Mouse (Mus musculus) heart, postnatal 14 days (tissue): ENCODE measurements around the gene Mpg. TPM values are rescaled to one million over a fixed set of nuclear protein-coding genes. Genes with fewer than 3 reads are reported as not detected.

ENCODE experiments used
- DNase-seq, 2 experiments: peaks; one replicate each; pipeline ENCODE4 v3.0.0; 2021 to 2022
- intact Hi-C: fragments of 180-260 bp; cut with DNase I; formaldehyde crosslinking; loops from one replicate; pipeline ENCODE4 v1.15.1; 2025
- total RNA-seq, 2 experiments: library from RNA; stranded (reverse); gene quantifications; 2 replicates each; pipeline ENCODE4 v1.2.3; 2021

Mpg gene
- total RNA-seq, 2 experiments from 2014 or later: 6.5 to 8.5 TPM

DNA sequence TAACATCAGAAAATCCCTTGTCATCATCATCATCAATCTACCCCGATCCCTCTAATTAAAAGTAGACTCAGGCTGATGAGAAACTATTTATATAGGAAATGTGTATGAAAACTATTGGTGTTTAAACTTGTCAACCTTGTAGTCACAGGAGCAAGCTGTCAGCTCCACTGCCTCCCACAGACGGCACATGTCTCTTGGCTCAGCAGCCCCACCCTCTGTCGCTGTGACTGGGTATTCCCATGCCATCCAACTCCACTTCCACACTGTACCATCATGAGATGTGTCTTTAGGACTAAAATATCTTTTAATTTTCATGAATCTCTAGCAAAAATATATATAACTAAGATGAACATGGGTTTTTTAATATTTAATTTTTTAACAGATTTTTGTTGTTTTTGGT lies 22.0 kb downstream of the Mpg start:
- intact Hi-C loops: no loop called here
- DNase-seq: no peak

- intact Hi-C loops: no loop called here
- DNase-seq: no peak
These were observed 24.8 kb downstream of the Mpg start for GRCm38 (mm10) chr11:32250880-32251763.

DNA sequence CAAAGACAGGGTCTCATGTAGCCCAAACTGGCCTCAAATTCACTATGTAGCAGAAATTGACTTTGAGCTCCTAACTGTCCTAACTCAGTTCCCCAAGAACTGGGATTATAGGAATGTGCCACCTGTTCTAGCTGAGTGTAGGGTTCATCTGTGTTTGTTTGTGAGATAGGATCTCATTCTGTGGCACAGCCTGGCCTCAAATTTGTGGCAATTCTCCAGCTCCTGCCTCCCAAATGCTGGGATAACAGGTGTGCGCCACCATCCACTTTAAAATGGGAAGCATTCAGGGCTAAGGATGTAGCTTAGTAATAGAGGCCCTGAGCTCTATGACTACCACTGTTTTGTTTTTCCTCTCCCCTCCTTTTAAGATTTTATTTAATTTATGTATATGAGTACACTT lies 26.8 kb downstream of the Mpg start:
- no peak for DNase-seq
- intact Hi-C loops: no loop called here

GRCm38 (mm10) chr11:32256146-32256545 lies 29.8 kb downstream of the Mpg start:
- no peak for DNase-seq
- intact Hi-C loops: no loop called here

- intact Hi-C loops: no loop called here
These were observed 30.3 kb downstream of the Mpg start for GRCm38 (mm10) chr11:32256566-32256965.

GRCm38 (mm10) chr11:32262674-32263415 lies 36.5 kb downstream of the Mpg start:
- DNase-seq: no peak
- intact Hi-C loops: no loop called here

More at GRCm38 (mm10) chr11:32256566-32256965, 30.3 kb downstream of the Mpg start:
- no peak for DNase-seq

DNA sequence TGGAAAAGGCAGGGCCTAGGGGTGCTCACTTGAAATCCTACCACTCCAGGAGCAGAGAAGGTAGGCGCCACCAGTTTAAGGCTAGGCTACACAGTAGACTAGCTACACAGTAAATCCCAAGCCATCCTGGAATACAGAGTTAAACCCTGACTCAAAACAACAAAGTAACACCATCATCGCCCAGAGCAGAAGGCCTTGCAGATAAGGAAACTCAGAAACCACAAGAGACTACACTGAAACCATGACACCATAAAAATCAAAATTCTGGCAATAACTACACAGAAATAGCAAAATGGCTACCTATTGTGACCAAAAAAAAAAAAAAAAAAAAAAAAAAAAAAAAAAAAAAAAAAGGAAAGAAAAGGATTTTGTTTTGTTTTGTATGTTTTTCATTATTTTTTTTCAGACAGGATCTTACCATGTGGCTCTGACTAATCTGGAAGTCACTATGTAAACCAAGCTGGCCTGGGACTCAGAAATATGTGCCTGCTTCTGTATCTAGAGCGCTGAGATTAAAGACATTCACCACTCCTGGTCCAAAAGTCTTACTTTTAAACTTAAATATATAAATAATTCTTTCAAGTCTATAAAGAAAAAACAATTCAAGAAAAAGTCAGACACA lies 38.9 kb downstream of the Mpg start:
- intact Hi-C loops: no loop called here
- DNase-seq: no peak

GRCm38 (mm10) chr11:32266194-32266593 lies 39.9 kb downstream of the Mpg start:
- no peak for DNase-seq
- intact Hi-C loops: no loop called here

GRCm38 (mm10) chr11:32266776-32267175 lies 40.5 kb downstream of the Mpg start:
- intact Hi-C loops: no loop called here
- DNase-seq: no peak

DNA sequence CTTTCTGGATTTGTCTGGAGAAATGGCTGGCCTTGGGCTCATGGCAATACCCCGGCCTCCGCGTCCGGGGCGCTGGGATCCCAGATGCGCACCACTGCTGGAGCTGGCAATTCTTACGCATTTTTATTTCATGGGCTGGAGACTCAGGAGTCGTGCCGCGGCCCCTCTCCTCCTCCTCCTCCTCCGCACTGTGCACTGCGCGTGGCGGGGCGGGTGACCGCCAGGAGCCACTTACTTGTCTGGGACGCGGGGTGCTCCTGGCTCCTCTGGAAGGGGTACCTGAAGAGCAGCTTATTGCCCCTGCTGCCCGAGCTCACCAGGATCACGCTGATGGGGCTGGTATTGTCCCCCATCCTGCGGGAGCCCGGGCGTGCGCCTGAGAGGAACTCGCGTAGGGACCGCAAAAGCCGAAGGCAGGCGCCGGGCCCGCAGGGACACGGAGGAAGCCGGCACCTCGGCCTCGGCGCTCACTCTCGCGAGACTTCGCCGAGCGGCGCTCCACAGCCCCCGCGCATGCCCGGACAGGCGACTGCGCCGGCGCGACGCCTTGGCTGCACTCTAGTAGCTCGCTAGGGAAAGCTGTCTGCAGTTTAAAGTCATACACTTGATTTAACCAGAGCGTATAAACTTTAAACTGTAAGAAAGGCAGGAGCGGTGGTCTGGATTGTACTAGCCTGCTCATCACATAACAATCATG lies 41.0 kb downstream of the Mpg start, which contains the start of gene Nprl3:
Gene Nprl3, minus strand, starts transcription at position 520 of the 697 bp plus-strand sequence.
- intact Hi-C loops: no loop called here

GRCm38 (mm10) chr11:32267964-32268363 lies 41.7 kb downstream of the Mpg start:
- intact Hi-C loops: no loop called here
- no peak for DNase-seq

More for the DNA sequence above, 41.0 kb downstream of the Mpg start, which contains the start of gene Nprl3:
- peak; percentile 99 for DNase-seq

DNA sequence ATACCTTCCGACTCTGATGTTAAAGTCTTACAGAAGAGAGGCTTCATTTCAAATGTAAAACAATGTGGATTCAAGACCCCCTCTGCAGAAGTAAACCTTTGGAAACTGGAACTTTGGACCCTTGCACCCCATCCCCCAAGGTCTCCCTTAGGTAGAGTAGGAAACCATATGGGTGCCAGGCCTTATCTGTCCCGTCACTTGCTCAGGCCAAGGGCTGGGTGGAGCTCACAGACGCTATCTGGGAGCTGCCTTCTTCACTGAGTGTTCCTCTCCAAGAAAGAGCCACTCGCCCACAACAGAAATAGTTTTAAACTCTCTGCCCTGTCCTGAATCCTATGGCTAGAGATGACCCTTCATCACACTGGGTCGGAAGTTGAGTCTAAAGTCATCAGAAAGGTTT lies 42.6 kb downstream of the Mpg start:
- intact Hi-C loops: no loop called here
- DNase-seq: no peak

DNA sequence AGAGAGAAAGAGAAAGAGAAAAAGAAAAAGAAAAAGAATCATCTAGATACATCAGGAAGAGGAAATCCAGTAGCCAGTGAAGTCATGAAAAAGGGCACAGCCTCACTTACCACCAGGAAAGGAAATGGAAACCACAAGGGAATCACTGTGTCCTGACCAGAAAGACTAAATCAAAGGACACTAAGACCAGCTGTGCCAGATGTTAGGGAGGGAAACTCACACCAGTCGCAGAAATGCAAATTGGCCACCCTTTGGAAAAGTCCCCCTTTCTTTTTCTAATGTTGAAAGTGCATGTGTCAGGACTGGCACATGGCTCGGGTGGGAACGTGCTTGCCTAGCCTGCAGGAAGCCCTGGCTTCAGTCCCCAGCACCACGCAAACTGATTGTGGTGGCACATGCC lies 44.9 kb downstream of the Mpg start:
- no peak for DNase-seq
- intact Hi-C loops: no loop called here

GRCm38 (mm10) chr11:32276347-32276746 lies 50.0 kb downstream of the Mpg start, which contains the start of gene Hba-x:
Gene Hba-x (plus strand): TSS chr11:32276400.
- DNase-seq: no peak
- intact Hi-C loops: no loop called here

DNA sequence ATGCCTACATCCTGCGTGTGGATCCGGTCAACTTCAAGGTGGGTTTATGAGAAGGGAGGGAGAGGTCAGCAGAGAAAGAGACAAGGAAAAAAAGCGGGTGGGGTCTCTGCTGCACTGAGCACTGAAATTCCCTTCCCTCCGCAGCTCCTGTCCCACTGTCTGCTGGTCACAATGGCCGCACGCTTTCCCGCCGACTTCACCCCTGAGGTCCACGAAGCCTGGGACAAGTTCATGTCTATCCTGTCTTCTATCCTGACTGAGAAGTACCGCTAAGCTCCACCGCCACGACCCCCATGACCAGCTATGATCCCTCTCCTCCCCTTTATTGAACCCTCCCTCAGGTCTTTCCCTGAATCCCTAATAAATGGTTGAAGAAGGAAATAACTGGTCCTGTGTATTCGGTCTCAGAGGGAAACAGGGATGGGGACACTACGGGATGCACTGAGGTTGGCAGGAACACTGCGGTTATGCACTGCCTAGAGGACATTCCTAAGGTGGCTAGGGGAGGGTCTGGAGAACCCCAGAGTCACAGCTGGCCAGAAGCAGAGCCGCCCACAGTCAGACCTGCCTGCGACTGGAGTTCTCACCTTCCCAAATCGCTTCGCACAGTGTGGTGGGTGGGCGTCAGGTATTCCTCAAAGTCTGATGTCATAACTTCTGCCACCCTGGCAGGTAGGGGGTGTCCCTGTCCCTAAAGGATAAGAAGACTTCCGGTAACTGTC lies 51.6 kb downstream of the Mpg start:
- DNase-seq: no peak
- intact Hi-C loops: no loop called here

DNA sequence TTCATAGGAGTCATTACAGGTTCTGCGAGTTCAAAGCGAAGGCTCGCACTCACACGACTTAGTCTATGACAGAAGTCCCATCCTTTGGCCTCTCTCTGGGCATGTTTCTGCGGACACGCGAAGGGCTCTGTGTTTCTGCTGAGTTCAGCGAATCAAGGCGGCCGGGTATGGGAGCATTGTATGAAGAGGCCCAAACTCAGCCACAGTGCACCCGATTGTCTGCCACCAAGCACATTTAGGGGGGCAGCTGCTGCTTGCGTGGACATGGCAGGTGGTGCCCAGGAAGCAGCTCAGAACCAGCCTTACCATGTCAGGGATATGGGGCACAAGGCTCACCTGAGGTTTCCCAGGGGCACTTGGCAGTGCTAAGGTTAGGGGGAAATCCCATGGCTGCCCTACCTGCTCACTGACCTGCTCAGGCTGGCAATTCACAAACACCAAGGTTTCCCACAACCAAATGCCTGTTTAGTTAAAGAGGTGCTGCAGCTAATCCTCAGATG lies 52.2 kb downstream of the Mpg start:
- intact Hi-C loops: no loop called here

GRCm38 (mm10) chr11:32280646-32281045 lies 54.3 kb downstream of the Mpg start:
- no peak for DNase-seq
- intact Hi-C loops: no loop called here

More for the DNA sequence above, 52.2 kb downstream of the Mpg start:
- no peak for DNase-seq

DNA sequence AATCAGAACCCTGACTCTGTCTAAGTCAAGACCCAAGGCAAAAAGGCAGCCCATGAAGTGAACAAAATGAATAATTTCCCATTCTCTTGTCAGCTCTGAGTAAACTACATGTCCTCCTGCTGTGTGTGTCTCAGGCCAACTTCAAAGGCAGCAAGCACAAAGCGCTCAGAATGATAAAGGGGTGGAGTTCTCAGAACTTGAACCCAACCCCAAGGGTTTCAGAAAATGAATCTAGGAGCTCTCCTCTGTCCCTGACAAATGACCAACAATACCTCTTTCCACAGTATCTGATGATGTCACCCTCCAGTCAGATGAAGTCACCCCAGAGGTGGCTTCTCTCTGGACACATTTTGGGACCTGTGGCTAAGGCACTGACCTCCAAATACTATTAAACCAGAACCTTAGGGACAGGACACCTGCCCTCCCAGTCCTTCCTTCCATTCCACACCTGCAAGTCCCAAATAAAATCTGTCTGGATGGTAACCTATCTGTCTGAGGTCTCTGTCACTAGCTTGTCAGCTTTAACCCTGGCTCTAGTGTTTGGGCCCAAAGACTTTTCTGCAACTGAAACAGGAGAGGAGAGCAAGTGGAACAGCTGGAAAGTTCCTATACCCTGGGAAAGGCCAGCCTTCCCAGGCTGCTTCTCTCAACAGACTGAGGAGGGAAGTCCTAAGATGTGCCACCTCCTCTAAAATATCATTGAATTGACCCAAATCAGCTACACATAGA lies 55.3 kb downstream of the Mpg start:
- intact Hi-C loops: no loop called here
- DNase-seq: no peak
